Mouse (Mus musculus) MEL (cell line): ENCODE results near the gene Slc5a2. TPM values are rescaled to one million over a fixed set of nuclear protein-coding genes. Genes with fewer than 3 reads are reported as not detected.

Experiments used
- DNase-seq: peaks from one replicate; pipeline ENCODE4 v3.0.0; 2011; ENCODE audit warnings: low read depth, low spot score
- H3K27ac ChIP-seq: 2 replicates; pipeline ENCODE4 v1.5.1; 2012; ENCODE audit warnings: low read depth, mild to moderate bottlenecking, control low read depth, low read length, moderate library complexity; ENCODE audit not compliant: control insufficient read depth
- H3K27me3 ChIP-seq, 2 experiments: fragments of 150-350 bp in 1 of 2; sonication (generic) in 1 of 2; 2 replicates each; pipeline ENCODE4 v1.6.1; 2012; ENCODE audit warnings: low read length in 2 of 2, mild to moderate bottlenecking in 2 of 2, improper control_type of control experiment in 1 of 2, moderate library complexity in 1 of 2; ENCODE audit not compliant: insufficient read depth in 2 of 2, control insufficient read depth in 1 of 2
- H3K36me3 ChIP-seq, 2 experiments: 2 replicates each; pipeline ENCODE4 v1.6.1; 2012 to 2014; ENCODE audit warnings: low read length in 2 of 2, improper control_type of control experiment in 1 of 2, inconsistent platforms in 1 of 2, mild to moderate bottlenecking in 1 of 2; ENCODE audit not compliant: insufficient read depth in 2 of 2, control insufficient read depth in 1 of 2
- H3K4me1 ChIP-seq, 2 experiments: fragments of 150-350 bp in 1 of 2; sonication (generic) in 1 of 2; 2 replicates each; pipeline ENCODE4 v1.6.1; 2012; ENCODE audit warnings: low read length in 2 of 2, improper control_type of control experiment in 1 of 2, mild to moderate bottlenecking in 1 of 2; ENCODE audit not compliant: insufficient read depth in 2 of 2, control insufficient read depth in 1 of 2
- H3K4me3 ChIP-seq, 2 experiments: fragments of 150-350 bp in 1 of 2; sonication (generic) in 1 of 2; 2 replicates each; pipeline ENCODE4 v1.5.1; 2012; ENCODE audit warnings: low read depth in 2 of 2, low read length in 2 of 2, mild to moderate bottlenecking in 2 of 2, moderate library complexity in 2 of 2, control low read depth in 1 of 2, improper control_type of control experiment in 1 of 2; ENCODE audit not compliant: control insufficient read depth in 1 of 2, insufficient read depth in 1 of 2
- H3K79me2 ChIP-seq: 2 replicates; pipeline ENCODE4 v1.6.1; 2012; ENCODE audit warnings: mild to moderate bottlenecking, low read length, moderate library complexity; ENCODE audit not compliant: control insufficient read depth, poor library complexity, insufficient read depth
- H3K9ac ChIP-seq: 2 replicates; pipeline ENCODE4 v1.6.1; 2012; ENCODE audit warnings: low read depth, mild to moderate bottlenecking, control low read depth, low read length, moderate library complexity; ENCODE audit not compliant: control insufficient read depth, poor library complexity, severe bottlenecking
- H3K9me3 ChIP-seq: fragments of 150-350 bp; sonication (generic); replicated peaks from 2 replicates; pipeline ENCODE4 v1.6.1; 2012; ENCODE audit warnings: mild to moderate bottlenecking, low read length, improper control_type of control experiment, moderate library complexity; ENCODE audit not compliant: insufficient read depth
- BHLHE40 ChIP-seq: IDR thresholded peaks from 2 replicates; pipeline ENCODE4 v1.6.1; 2012; ENCODE audit warnings: low read depth, mild to moderate bottlenecking, inconsistent platforms, low read length, improper control_type of control experiment, borderline replicate concordance
- CTCF ChIP-seq, 3 experiments: IDR thresholded peaks in 2 of 3; conservative IDR thresholded peaks in 1 of 3; 2 replicates each; pipeline ENCODE4 v1.5.1; 2011 to 2012; ENCODE audit warnings: low read length in 3 of 3, low read depth in 2 of 3, mild to moderate bottlenecking in 2 of 3, improper control_type of control experiment in 1 of 3, inconsistent platforms in 1 of 3, mixed read lengths in 1 of 3, moderate library complexity in 1 of 3; ENCODE audit not compliant: control insufficient read depth in 1 of 3, insufficient read depth in 1 of 3, poor library complexity in 1 of 3, severe bottlenecking in 1 of 3
- E2F4 ChIP-seq: IDR thresholded peaks from 2 replicates; pipeline ENCODE4 v1.6.1; 2011; ENCODE audit warnings: low read depth, low read length, improper control_type of control experiment, borderline replicate concordance
- ELF1 ChIP-seq: IDR thresholded peaks from 2 replicates; pipeline ENCODE4 v1.6.1; 2014; ENCODE audit warnings: low read depth, mild to moderate bottlenecking, inconsistent platforms, low read length, improper control_type of control experiment, moderate library complexity
- GABPA ChIP-seq: IDR thresholded peaks from 2 replicates; pipeline ENCODE4 v1.6.1; 2012; ENCODE audit warnings: low read depth, mild to moderate bottlenecking, inconsistent platforms, low read length, improper control_type of control experiment, moderate library complexity
- GATA1 ChIP-seq: IDR thresholded peaks from 2 replicates; pipeline ENCODE4 v1.6.1; 2011; ENCODE audit warnings: low read depth, low read length, improper control_type of control experiment
- JUND ChIP-seq: IDR thresholded peaks from 2 replicates; pipeline ENCODE4 v1.6.1; 2011; ENCODE audit warnings: low read depth, mild to moderate bottlenecking, improper control_type of control experiment, low read length
- KAT2A ChIP-seq: conservative IDR thresholded peaks from 2 replicates; pipeline ENCODE4 v1.6.1; 2012; ENCODE audit warnings: low read depth, low read length, improper control_type of control experiment, inconsistent platforms
- MAX ChIP-seq: IDR thresholded peaks from 2 replicates; pipeline ENCODE4 v1.6.1; 2011; ENCODE audit warnings: low read length, improper control_type of control experiment
- MAZ ChIP-seq: IDR thresholded peaks from 2 replicates; pipeline ENCODE4 v1.6.1; 2012; ENCODE audit warnings: low read depth, mild to moderate bottlenecking, inconsistent platforms, low read length, improper control_type of control experiment
- MEF2A ChIP-seq: IDR thresholded peaks from 2 replicates; pipeline ENCODE4 v1.6.1; 2014; ENCODE audit warnings: low read depth, mild to moderate bottlenecking, inconsistent platforms, low read length, improper control_type of control experiment; ENCODE audit not compliant: poor library complexity, insufficient replicate concordance, severe bottlenecking; ENCODE audit errors: extremely low read depth
- MYB ChIP-seq: IDR thresholded peaks from 2 replicates; pipeline ENCODE4 v1.6.1; 2011; ENCODE audit warnings: mild to moderate bottlenecking, low read depth, low read length, improper control_type of control experiment
- NELFE ChIP-seq: IDR thresholded peaks from 2 replicates; pipeline ENCODE4 v1.6.1; 2011; ENCODE audit warnings: low read depth, low read length, improper control_type of control experiment
- POLR2AphosphoS2 ChIP-seq: IDR thresholded peaks from 2 replicates; pipeline ENCODE4 v1.6.1; 2011; ENCODE audit warnings: low read length, improper control_type of control experiment
- POLR2AphosphoS5 ChIP-seq: IDR thresholded peaks from 2 replicates; pipeline ENCODE4 v1.6.1; 2012; ENCODE audit warnings: low read depth, borderline replicate concordance, mild to moderate bottlenecking, inconsistent platforms, low read length, moderate library complexity, mixed read lengths
- RAD21 ChIP-seq: IDR thresholded peaks from 2 replicates; pipeline ENCODE4 v1.6.1; 2011; ENCODE audit warnings: mild to moderate bottlenecking, low read depth, low read length, improper control_type of control experiment
- RCOR1 ChIP-seq: IDR thresholded peaks from 2 replicates; pipeline ENCODE4 v1.6.1; 2012; ENCODE audit warnings: low read depth, mild to moderate bottlenecking, inconsistent platforms, low read length, improper control_type of control experiment
- SMC3 ChIP-seq: IDR thresholded peaks from 2 replicates; pipeline ENCODE4 v1.6.1; 2011; ENCODE audit warnings: low read depth, low read length, improper control_type of control experiment
- TBP ChIP-seq: IDR thresholded peaks from 2 replicates; pipeline ENCODE4 v1.8.0; 2011; ENCODE audit warnings: low read depth, low read length, improper control_type of control experiment
- TCF12 ChIP-seq: IDR thresholded peaks from 2 replicates; pipeline ENCODE4 v1.6.1; 2014; ENCODE audit warnings: low read depth, mild to moderate bottlenecking, inconsistent platforms, low read length, improper control_type of control experiment, moderate library complexity
- UBTF ChIP-seq: IDR thresholded peaks from 2 replicates; pipeline ENCODE4 v1.6.1; 2012; ENCODE audit warnings: low read depth, mild to moderate bottlenecking, inconsistent platforms, low read length, improper control_type of control experiment, moderate library complexity, borderline replicate concordance; ENCODE audit not compliant: insufficient read depth
- USF1 ChIP-seq: IDR thresholded peaks from 2 replicates; pipeline ENCODE4 v1.6.1; 2014; ENCODE audit warnings: low read depth, mild to moderate bottlenecking, inconsistent platforms, low read length, improper control_type of control experiment, moderate library complexity
- ZKSCAN1 ChIP-seq: IDR thresholded peaks from 2 replicates; pipeline ENCODE4 v1.6.1; 2012; ENCODE audit warnings: low read depth, mild to moderate bottlenecking, inconsistent platforms, low read length, improper control_type of control experiment, moderate library complexity
- ZMIZ1 ChIP-seq: IDR thresholded peaks from 2 replicates; pipeline ENCODE4 v1.6.1; 2012; ENCODE audit warnings: low read depth, mild to moderate bottlenecking, inconsistent platforms, low read length, improper control_type of control experiment, moderate library complexity
- ZNF384 ChIP-seq: IDR thresholded peaks from 2 replicates; pipeline ENCODE4 v1.6.1; 2012; ENCODE audit warnings: low read depth, mild to moderate bottlenecking, inconsistent platforms, low read length, improper control_type of control experiment
- polyA plus RNA-seq, 2 experiments: library from polyadenylated mRNA; stranded (reverse) in 1 of 2; unstranded in 1 of 2; fragments of >175 nt in 1 of 2; fragments of >200 nt in 1 of 2; gene quantifications; 2 replicates each; pipeline versions ENCODE4 v1.2.1 to v1.2.4; 2012; ENCODE audit warnings: low replicate concordance in 2 of 2, low read depth in 1 of 2; ENCODE audit not compliant: insufficient read length in 2 of 2, insufficient read depth in 1 of 2, missing spikeins in 1 of 2
- total RNA-seq: library from RNA; depleted of rRNA; stranded (reverse); fragments of 300-350 nt; gene quantifications from 2 replicates; pipeline ENCODE4 v1.2.3, GENCODE M21; 2012

Gene Slc5a2
- total and polyA plus RNA-seq, 3 experiments = 0.25 to 0.58 TPM; not detected in 1

GRCm38 (mm10) chr7:128267391-128267790 lies 1.9 kb downstream of the Slc5a2 start:
- Histone ChIP-seq H3K4me3 (no peak overlapping the region), H3K9ac (no peak overlapping the region), H3K9me3 (no peaks in the 10 kb centered on the region), H3K36me3 (peaks cover 0 to 2% of the 10 kb centered on the region in 2 experiments; a peak in 1 of 4 replicates), H3K27me3 (peaks cover 0 to 1% of the 10 kb centered on the region in 2 experiments; a peak in 2 of 4 replicates), H3K4me1 (peaks cover 0 to 11% of the 10 kb centered on the region in 2 experiments; a peak in 3 of 4 replicates), H3K79me2 (no peaks in the 10 kb centered on the region)
- DNase-seq = no peak
- TF ChIP-seq CTCF (IDR thresholded peaks at IDR 0.05 in 2 of 3, conservative IDR thresholded peaks at IDR 0.05 in 1 of 3; ENCODE audit: control insufficient read depth in 1 of 3, insufficient read depth in 1 of 3, low read depth in 2 of 3, low read length in 3 of 3, poor library complexity in 1 of 3, severe bottlenecking in 1 of 3) = no peak
- TF ChIP-seq ELF1 = no peak
- TF ChIP-seq GATA1 = no peak
- no peak for TF ChIP-seq ZKSCAN1
- TF ChIP-seq UBTF = no peak
- TF ChIP-seq SMC3 = no peak
- no peak for TF ChIP-seq RCOR1
- no peak for TF ChIP-seq MAZ
- no peak for TF ChIP-seq RAD21
- no peak for TF ChIP-seq ZNF384
- no peak for TF ChIP-seq MAX
- no peak for TF ChIP-seq JUND
- TF ChIP-seq TBP = no peak
- no peak for TF ChIP-seq TCF12
- TF ChIP-seq POLR2AphosphoS5 = no peak
- TF ChIP-seq POLR2AphosphoS2 = no peak
- TF ChIP-seq, all 39 proteins: peak for 0
- H3K27ac ChIP-seq = no peak overlapping the region

- no peak overlapping the region for H3K27ac ChIP-seq
- H3K79me2 ChIP-seq = no peaks in the 10 kb centered on the region
- no peaks in the 10 kb centered on the region; a peak in 1 of 4 replicates for H3K27me3 ChIP-seq
- no peak for DNase-seq
- H3K9ac ChIP-seq = no peak overlapping the region
- H3K4me3 ChIP-seq = no peak overlapping the region
- TF ChIP-seq MYB (no peak), CTCF (IDR thresholded peaks at IDR 0.05 in 2 of 3, conservative IDR thresholded peaks at IDR 0.05 in 1 of 3; ENCODE audit: control insufficient read depth in 1 of 3, insufficient read depth in 1 of 3, low read depth in 2 of 3, low read length in 3 of 3, poor library complexity in 1 of 3, severe bottlenecking in 1 of 3) (no peak), MEF2A (no peak), E2F4 (no peak), POLR2AphosphoS5 (no peak), GABPA (no peak), NELFE (no peak), ZMIZ1 (no peak), TCF12 (no peak), RCOR1 (no peak), UBTF (no peak), TBP (no peak), GATA1 (no peak), BHLHE40 (no peak), KAT2A (no peak), USF1 (no peak)
- TF ChIP-seq, all 39 proteins: peak for 0
- Histone ChIP-seq H3K9me3 (no peaks in the 10 kb centered on the region), H3K4me1 (peaks cover 0 to 11% of the 10 kb centered on the region in 2 experiments; a peak in 3 of 4 replicates), H3K36me3 (peaks cover 0 to 2% of the 10 kb centered on the region in 2 experiments; a peak in 1 of 4 replicates)
Measured at GRCm38 (mm10) chr7:128267813-128268212, 2.4 kb downstream of the Slc5a2 start.
